Mouse (Mus musculus) right cerebral cortex, postnatal 14 days (tissue): ENCODE measurements around the gene Txndc8.
A peak's percentile ranks its signal among the peaks of the same experiment; 100 is the strongest.

Experiments used
- DNase-seq: peaks from one replicate; pipeline ENCODE4 v3.0.0; 2022

Gene Txndc8

DNA sequence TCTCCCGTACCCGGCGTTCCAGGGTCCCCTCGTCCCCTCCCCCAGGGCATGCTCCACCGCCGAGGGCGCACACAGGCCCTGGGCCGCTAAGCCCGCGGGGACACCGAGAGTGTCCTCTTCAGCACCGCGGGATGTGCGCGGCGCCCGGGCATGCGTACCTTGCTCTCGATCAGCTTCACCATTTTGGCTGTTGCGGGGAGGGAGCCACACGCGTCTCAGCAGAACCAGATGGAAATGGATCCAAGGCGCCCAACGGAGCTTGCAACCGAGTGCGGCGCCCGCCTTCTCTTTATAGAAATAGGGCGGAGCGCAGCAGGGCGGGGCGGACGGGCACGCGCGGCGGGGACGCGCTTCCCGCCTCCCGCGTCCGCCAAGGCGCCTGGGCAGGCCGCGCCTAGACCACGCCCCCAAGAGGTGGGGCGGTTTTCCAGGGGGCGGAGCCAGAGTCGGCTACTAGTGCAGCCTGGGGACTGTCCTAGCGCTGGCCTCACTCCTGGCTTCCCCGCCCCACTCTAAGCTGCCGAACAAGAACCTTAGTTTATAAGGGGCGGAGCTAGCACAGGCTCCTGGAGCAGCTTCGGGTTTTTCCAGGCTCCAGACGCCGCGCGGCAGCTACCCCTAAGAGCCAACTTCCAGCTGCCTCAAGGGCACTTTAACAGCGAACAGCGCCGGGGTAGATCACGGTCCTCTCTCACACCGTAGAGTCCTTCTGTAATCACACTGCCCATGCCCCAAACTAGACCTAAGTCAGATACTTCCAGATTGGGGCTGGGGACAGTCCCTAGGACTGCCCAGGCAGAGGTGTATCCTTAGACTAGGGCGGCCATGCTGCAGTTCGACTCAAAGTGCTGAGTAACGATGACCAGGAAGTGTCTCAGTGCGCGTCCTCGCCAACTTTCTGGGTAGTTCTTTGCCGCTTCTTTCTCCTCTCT, 52.6 kb downstream of the Txndc8 start, which contains the start of gene Txn1:
Txn1 (minus strand) TSS at position 383 of the 932 bp plus-strand sequence.
- DNase-seq: peak; percentile 92

DNA sequence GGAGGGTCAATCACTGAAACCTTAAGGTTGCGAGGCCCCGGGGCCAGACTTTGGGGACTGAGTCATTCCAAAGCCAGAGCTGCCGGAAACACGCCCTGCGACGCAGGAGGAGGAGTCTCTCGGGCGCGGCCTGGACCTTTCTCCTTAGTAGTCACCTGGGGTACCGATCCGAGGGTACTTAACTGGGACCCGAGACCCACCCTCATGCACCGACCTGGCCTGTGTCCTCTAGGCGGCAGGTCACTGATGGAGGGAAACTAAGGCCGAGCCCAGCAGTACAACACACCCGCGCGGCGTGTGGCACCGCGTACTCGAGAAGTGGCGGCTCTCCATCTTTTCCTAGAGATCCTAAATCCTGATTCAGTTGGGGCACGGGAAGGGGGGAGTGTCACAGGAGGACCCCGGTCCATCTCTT, 53.4 kb downstream of the Txndc8 start:
- DNase-seq: peak; percentile 64

DNA sequence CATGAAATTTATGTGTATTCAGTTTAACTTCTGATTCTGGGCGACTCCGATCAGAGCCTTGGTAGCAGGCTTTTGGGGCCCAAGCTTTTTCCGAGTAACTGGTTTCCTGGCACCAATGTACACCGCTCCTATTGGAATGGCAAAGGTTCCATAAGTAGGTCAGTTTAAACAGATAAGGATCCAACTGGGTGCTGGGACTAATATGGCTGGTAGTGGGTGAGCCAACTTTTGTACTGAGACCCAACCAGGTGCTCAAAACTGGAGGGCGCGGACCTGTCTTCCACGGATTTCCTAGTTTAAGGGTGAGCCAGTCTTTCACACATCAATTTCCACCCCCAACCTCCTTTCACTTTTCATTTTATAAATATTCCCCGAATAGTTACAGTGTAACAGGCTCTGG, 53.9 kb downstream of the Txndc8 start:
- DNase-seq: no peak

DNA sequence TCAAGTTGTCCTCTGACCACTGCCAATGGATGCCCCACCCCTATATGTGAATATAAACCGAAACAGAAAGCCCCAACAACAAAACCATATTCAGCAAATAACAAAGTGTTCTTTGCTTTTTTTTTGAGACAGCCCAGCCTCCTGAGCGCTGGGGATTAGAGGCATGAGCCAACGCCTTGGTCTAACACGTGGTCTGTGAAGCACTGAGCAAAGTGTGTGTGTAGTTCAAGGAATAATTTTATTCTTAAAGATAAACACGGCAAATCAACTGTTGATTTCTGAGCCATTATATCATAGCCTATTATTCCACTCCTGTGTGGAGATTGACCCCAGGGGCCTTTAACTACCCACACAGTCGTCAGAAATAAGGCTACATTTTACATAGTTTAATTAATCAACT, 54.3 kb downstream of the Txndc8 start:
- DNase-seq: no peak

DNA sequence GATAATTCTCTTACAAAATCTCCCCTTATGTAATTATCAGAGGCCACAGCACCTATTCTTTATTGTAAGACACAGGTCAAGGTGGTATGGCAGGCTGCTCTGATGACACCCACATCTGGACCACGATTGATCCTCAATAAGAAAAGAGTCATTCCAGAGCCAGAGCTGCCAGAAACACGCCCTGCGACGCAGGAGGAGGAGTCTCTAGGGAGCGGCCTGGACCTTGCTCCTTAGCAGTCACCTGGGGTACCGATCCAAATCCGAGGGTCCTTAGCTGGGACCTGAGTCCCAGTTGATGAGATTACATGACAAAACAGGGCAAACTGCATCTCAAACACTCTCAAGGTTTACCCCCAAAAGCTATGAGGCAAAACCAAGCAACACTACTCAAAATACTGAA, 55.1 kb downstream of the Txndc8 start:
- no peak for DNase-seq

DNA sequence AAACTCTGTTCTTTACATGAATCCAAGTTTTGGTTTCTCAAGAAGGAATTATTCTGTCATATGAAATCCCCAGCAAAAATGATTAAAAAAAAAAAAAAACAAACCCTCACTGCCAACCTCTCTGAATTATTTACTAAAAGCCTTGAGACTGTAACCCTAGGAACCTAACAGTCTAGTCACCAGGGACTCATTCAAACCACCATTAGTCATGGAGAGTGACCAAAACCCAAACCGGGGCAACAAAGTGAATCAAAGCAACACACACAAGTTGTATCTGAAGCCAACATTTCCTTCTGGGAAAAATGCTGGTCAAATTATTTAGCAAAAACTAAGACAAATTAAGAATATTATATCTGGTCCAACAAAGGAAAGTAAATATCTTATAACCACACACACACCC, 56.0 kb downstream of the Txndc8 start:
- DNase-seq: no peak

DNA sequence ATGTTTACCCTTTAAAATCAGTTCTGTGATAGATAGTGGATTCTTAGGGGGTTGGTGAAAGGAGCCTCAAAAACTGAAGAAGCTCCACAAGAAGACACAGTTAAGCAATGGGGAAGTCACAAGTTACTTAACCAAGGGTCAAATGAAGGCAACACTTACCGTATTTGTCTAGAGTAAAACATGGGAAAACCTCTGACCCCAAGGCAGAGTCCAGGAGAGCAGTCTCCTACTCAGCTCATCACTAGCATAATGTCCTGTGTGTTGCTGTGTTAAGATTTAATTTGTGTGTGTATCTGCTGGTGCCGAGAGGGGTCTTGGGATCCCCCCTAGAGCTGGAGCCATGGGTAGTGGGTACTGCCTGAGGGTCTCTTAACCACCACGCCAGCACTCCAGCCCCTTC, 56.5 kb downstream of the Txndc8 start:
- DNase-seq: no peak

DNA sequence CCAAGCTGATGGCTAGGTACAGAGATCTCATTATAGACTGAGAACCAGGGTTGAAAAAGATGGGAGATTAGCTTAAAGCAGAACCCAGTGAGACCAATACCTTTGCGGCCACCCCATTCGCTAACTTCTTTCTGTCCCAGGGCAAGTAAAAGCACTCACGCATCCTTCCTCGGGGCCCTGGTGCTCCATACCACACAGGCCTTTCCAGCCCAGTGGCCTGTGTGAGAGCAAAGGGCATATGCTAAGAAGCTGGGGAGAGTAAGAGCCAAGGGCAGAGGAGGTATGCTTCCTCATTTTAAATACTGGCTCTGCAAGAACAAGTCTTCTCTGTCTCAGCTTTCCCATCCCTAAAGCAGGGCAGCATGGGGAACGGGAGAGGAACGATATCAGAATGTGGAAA, 59.1 kb downstream of the Txndc8 start:
- no peak for DNase-seq

DNA sequence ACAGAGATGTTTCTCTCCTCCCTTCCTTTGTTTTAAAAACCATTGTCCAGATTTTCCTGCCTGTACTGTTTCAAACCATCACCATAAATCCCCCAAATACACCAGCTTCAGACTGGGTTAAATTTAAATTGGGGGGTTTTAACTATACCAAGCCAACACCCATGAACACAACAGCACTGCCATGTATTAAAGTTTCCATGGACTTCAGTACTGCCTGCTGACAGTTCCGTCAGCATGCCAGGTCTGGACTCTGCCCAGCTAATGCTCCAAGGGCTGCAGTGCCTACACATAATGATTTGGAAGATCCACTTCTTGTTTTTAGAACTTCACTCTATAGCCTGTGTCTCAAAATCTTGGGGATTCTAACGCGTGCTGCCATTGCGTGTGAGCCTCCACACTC, 61.4 kb downstream of the Txndc8 start:
- no peak for DNase-seq

DNA sequence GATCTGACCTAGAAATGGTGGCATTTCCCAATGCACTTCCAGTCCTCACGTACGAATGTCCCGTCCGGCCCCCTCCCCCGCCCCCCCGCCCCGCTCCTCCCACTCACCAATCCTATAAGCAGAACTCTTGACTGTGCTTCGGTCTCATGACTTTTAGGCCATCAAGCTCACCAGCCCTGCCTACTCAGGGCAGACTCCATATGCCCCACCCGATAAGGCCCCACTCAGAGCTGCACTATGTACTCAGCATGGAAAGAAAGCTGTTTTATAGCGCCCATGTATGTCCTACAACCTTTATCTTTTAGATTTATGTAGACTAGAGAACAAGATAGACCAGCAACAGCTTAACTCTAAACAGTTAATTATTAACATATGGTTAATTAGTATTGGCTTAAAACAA, 61.9 kb downstream of the Txndc8 start:
- DNase-seq: no peak

DNA sequence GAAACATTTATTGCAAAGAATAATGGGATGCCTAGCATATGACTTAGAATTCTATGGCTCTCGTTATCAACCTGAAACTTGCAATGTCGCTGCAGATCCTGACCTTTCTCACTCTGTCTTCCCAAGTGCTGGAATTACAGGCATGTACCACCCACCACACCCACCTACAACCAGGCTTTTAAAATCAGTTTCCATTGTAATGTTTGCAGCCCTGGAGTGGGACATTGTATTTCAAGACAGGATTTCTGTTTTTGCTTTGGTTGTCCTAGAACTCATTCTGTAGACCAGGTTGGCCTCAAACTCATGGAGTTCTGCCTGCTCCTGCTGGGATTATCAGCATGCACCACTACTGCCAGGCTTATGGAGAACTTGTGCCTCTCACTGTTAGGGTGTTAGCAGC, 66.0 kb downstream of the Txndc8 start:
- DNase-seq: no peak

DNA sequence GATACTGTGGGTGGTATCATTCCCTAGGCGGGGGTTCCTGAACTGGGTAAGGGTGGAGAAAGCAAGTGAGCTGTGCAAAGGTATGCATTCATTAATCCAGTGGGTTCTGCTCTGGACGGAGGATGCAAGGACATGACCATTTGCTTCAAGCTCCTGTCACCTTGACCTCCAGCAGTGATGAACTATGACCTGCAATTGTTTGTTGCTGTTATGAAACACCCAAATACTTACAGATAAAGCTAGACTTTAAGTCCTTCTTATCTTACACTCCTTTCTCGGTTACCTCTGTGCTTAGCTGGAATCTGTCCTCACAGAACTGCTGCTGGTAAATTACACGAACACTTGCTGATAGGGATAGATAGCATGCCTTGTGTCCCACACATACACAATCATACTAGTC, 68.3 kb downstream of the Txndc8 start:
- DNase-seq: no peak

DNA sequence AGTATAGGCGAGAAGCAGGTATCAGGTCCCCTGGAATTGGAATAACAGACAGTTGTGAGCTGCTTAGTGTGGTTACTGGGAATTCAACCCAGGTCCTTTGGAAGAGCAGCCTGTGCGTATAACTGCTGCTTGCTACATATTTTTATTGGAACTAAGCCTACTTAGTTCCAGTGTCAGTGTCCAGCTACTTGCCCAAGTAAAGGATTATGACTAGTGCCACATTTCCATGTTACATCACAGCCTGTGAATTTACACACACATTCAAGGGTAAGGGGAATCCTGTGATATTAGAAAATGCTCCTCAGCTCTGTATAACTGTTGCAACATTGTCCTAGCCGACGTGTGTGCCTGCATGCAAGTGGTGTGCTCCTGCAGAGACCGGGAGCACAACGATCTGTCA, 71.6 kb downstream of the Txndc8 start:
- DNase-seq: no peak

DNA sequence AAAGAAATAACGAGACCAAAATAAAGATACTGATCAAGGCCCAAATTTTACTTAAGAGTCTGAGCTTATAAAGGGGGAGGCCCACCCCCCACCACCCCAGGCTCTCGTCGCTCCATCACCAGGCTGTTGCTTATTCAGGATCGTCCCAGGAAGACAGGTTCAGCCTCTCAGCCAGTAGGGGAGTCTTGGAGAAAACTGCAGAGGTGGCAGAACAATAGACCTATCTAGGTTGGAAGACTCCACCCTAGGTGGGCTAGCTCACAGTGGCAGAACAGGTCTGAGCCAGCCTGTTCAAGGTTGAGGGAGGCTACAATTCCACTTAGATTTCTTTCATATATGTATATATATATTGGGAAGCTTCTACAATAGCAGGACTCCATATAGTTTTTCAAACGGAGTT, 74.7 kb downstream of the Txndc8 start:
- no peak for DNase-seq
